Mouse (Mus musculus): ENCODE data around the gene Cct4.

GRCm38 (mm10) chr11:22952668-22953067 is 37.7 kb upstream of the Cct4 start:
- TF ChIP-seq CTCF (IDR thresholded peaks at IDR 0.05; ENCODE audit: low read depth, low read length) = no peak
- no peak for TF ChIP-seq POLR2A (IDR thresholded peaks at IDR 0.05; ENCODE audit: borderline replicate concordance, low read depth, low read length)
